Mouse (Mus musculus): ENCODE results near the gene Cmtm5.

Gene Cmtm5

GRCm38 (mm10) chr14:54935904-54936830 is at the start of gene Cmtm5:
Cmtm5 (plus strand) TSS chr14:54936261.
- DNase-seq: no peak

GRCm38 (mm10) chr14:54892200-54892599 is 43.9 kb upstream of the Cmtm5 start, which contains the start of gene Pabpn1:
Pabpn1 (plus strand) TSS chr14:54892500.
- DNase-seq: no peak

- DNase-seq: peak; percentile 98
Observed at GRCm38 (mm10) chr14:54893651-54894181, 42.3 kb upstream of the Cmtm5 start.

GRCm38 (mm10) chr14:54894296-54895151 is 41.5 kb upstream of the Cmtm5 start:
- DNase-seq: no peak

- no peak for DNase-seq
Observed at GRCm38 (mm10) chr14:54897445-54897844, 38.6 kb upstream of the Cmtm5 start.

GRCm38 (mm10) chr14:54900383-54900782 is 35.7 kb upstream of the Cmtm5 start:
- DNase-seq: peak; percentile 68

- no peak for DNase-seq
Observed at GRCm38 (mm10) chr14:54903641-54904040, 32.4 kb upstream of the Cmtm5 start.

GRCm38 (mm10) chr14:54908682-54909081 is 27.4 kb upstream of the Cmtm5 start:
- no peak for DNase-seq

GRCm38 (mm10) chr14:54912109-54912850 is 23.8 kb upstream of the Cmtm5 start:
- peak; percentile 43 for DNase-seq

GRCm38 (mm10) chr14:54912886-54913285 is 23.2 kb upstream of the Cmtm5 start, which contains the start of gene Slc22a17:
Slc22a17 (minus strand) TSS chr14:54913132.
- DNase-seq: peak; percentile 74

GRCm38 (mm10) chr14:54913343-54913742 is 22.7 kb upstream of the Cmtm5 start:
- peak; percentile 38 for DNase-seq

- no peak for DNase-seq
Observed at GRCm38 (mm10) chr14:54920076-54920685, 15.9 kb upstream of the Cmtm5 start.

- DNase-seq: no peak
Observed at GRCm38 (mm10) chr14:54924641-54925348, 11.3 kb upstream of the Cmtm5 start.

GRCm38 (mm10) chr14:54925349-54926342 is 10.4 kb upstream of the Cmtm5 start, which contains the start of gene Efs:
Efs (minus strand) TSS chr14:54926126.
- peak; percentile 49 for DNase-seq

- DNase-seq: no peak
Observed at GRCm38 (mm10) chr14:54926401-54927158, 9.5 kb upstream of the Cmtm5 start.

GRCm38 (mm10) chr14:54927296-54927695 is 8.8 kb upstream of the Cmtm5 start:
- no peak for DNase-seq

GRCm38 (mm10) chr14:54929801-54930200 is 6.3 kb upstream of the Cmtm5 start:
- DNase-seq: no peak

GRCm38 (mm10) chr14:54930431-54930830 is 5.6 kb upstream of the Cmtm5 start:
- DNase-seq: no peak

GRCm38 (mm10) chr14:54932645-54933150 is 3.4 kb upstream of the Cmtm5 start, which contains the start of gene Il25:
Il25 (plus strand) TSS chr14:54932695.
- no peak for DNase-seq
